Mouse (Mus musculus) embryonic facial prominence, embryonic 11.5 days (tissue): ENCODE measurements around the gene Hist2h2ab. TPM values are rescaled to one million over a fixed set of nuclear protein-coding genes. Genes with fewer than 3 reads are reported as not detected.

ENCODE experiments used
- ATAC-seq: fragments of 200-750 bp; cut with Nextera tagmentation; replicated peaks from 2 replicates; pipeline ENCODE4 v1.8.0; 2017; ENCODE audit warnings: low read depth; ENCODE audit not compliant: insufficient number of reproducible peaks, low FRiP score, low TSS enrichment
- DNase-seq: peaks from one replicate; pipeline ENCODE4 v3.0.0-alpha.2; 2015; ENCODE audit warnings: low spot score
- H3K27ac ChIP-seq: fragments of 300-500 bp; sonication (generic); replicated peaks from 2 replicates; pipeline ENCODE4 v1.5.1; 2014; ENCODE audit warnings: mild to moderate bottlenecking, low read depth, low read length, control low read depth
- H3K27me3 ChIP-seq: fragments of 300-500 bp; sonication (generic); 2 replicates; pipeline ENCODE4 v1.6.1; 2014; ENCODE audit warnings: mild to moderate bottlenecking, low read length, moderate library complexity, mixed read lengths; ENCODE audit not compliant: control insufficient read depth, insufficient read depth
- H3K36me3 ChIP-seq: fragments of 300-500 bp; sonication (generic); replicated peaks from 2 replicates; pipeline ENCODE4 v1.6.1; 2014; ENCODE audit warnings: low read depth, mild to moderate bottlenecking, low read length, moderate library complexity, mixed read lengths; ENCODE audit not compliant: control insufficient read depth, insufficient read depth
- H3K4me1 ChIP-seq: fragments of 300-500 bp; sonication (generic); 2 replicates; pipeline ENCODE4 v1.6.1; 2014; ENCODE audit warnings: low read length, mixed read lengths; ENCODE audit not compliant: control insufficient read depth, insufficient read depth
- H3K4me2 ChIP-seq: fragments of 300-500 bp; sonication (generic); 2 replicates; pipeline ENCODE4 v1.6.1; 2014; ENCODE audit warnings: low read depth, mild to moderate bottlenecking, control low read depth, low read length, moderate library complexity
- H3K4me3 ChIP-seq: fragments of 300-500 bp; sonication (generic); 2 replicates; pipeline ENCODE4 v1.5.1; 2014; ENCODE audit warnings: low read depth, low read length, control low read depth
- H3K9ac ChIP-seq: fragments of 300-500 bp; sonication (generic); replicated peaks from 2 replicates; pipeline ENCODE4 v1.6.1; 2014; ENCODE audit warnings: mild to moderate bottlenecking, control low read depth, low read length
- H3K9me3 ChIP-seq: fragments of 300-500 bp; sonication (generic); replicated peaks from 2 replicates; pipeline ENCODE4 v1.6.1; 2016; ENCODE audit warnings: mild to moderate bottlenecking, low read length, inconsistent platforms, mixed read lengths; ENCODE audit not compliant: control insufficient read depth
- WGBS: fragments of 180-500 bp; shearing (Covaris S2); extraction: QIAGEN DNeasy Blood & Tissue Kit; methylation state at CpG from one replicate; pipeline ENCODE4 v1.1.7; 2014; 5-methylcytosine and 5-hydroxymethylcytosine counted together
- polyA plus RNA-seq: library from polyadenylated mRNA; unstranded; fragments of >200 nt; fragmentation: Nextera tagmentation; extraction: Ambion mirVana; gene quantifications from 2 replicates; pipeline ENCODE4 v1.2.1, GENCODE M21; 2014

The Hist2h2ab gene
- polyA plus RNA-seq, 1 experiment from 2014 or later: not detected

DNA sequence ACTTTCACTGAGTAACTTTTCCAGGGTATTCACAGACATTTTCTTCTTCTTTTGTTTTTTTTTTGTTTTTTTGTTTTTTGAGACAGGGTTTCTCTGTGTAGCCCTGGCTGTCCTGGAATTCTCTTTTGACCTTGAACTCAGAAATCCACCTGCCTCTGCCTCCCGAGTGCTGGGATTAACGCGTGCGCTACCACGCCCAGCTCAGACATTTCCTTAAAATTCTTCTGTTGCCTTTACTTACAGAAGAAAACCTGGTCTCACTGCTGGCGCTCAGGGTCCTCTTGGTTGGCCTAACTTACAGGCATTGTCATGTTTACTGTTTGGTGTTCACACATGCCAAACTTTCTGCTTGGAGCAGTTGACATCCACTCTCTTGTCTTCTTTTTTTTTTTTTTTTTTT lies 44.4 kb upstream of the Hist2h2ab start:
- Histone ChIP-seq H3K4me3 (no peak overlapping the region), H3K4me2 (no peak overlapping the region), H3K27ac (no peak overlapping the region), H3K9me3 (no peaks in the 10 kb centered on the region), H3K27me3 (no peaks in the 10 kb centered on the region), H3K4me1 (no peaks in the 10 kb centered on the region), H3K9ac (no peak overlapping the region), H3K36me3 (peaks cover 2% of the 10 kb centered on the region; the same call in 1 of the 2 replicates)
- ATAC-seq (no peak), DNase-seq (no peak)
- WGBS: 93% methylated on average over 6 of the region's 6 CpGs

DNA sequence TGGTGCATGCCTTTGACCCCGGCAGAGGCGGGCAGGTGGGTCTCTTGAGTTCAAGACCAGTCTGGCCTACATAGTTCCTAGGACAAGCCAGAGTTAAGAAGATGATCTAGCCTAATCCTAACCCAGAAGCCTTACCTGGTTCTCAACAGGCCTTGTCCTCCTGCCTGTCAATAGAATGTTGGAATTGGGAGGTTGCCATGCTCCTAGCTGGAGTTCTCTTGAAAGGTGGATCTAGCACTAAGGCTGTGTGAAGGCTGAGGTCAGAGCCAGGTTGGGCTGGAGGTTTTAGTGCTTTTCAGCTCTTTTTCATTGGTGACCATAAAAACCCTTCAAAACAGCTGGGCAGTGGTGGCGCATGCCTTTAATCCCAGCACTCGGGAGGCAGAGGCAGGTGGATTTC lies 41.2 kb upstream of the Hist2h2ab start:
- H3K27me3 ChIP-seq: no peaks in the 10 kb centered on the region; the same call in 1 of the 2 replicates
- no peaks in the 10 kb centered on the region for H3K4me1 ChIP-seq
- H3K4me3 ChIP-seq: no peak overlapping the region
- WGBS: 92% methylated on average over 4 of the region's 4 CpGs
- no peak overlapping the region for H3K9ac ChIP-seq
- H3K27ac ChIP-seq: no peak overlapping the region
- no peaks in the 10 kb centered on the region for H3K9me3 ChIP-seq
- DNase-seq: no peak
- H3K36me3 ChIP-seq: peaks cover 2% of the 10 kb centered on the region; the same call in 1 of the 2 replicates
- ATAC-seq: no peak
- H3K4me2 ChIP-seq: no peak overlapping the region

DNA sequence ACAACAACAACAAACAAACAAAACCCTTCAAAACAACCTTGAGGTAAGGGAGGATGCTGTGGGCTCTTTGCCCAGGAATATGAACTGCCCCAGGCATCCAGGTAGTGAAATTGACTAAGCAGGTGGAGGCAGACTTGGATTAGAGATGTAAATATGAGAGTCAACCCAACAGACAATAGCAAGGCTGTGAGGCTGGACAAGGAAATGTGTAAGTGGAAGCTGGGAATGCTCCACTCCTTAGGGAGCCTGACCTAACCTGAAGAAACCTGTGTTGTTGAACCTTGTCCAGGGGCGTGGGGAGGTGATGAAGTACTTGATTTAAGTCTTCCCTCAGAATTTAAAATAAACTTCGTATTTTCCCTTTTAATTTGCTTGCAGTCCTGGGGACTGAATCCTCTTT lies 40.8 kb upstream of the Hist2h2ab start:
- 91% methylated on average over 2 of the region's 2 CpGs for WGBS
- Histone ChIP-seq H3K4me2 (no peak overlapping the region), H3K4me1 (no peaks in the 10 kb centered on the region), H3K27me3 (no peaks in the 10 kb centered on the region; the same call in 1 of the 2 replicates), H3K9me3 (no peaks in the 10 kb centered on the region), H3K27ac (no peak overlapping the region), H3K36me3 (peaks cover 2% of the 10 kb centered on the region; the same call in 1 of the 2 replicates), H3K9ac (no peak overlapping the region), H3K4me3 (no peak overlapping the region)
- DNase-seq (no peak), ATAC-seq (no peak)

GRCm38 (mm10) chr3:96179531-96179930 lies 40.1 kb upstream of the Hist2h2ab start:
- ATAC-seq (no peak), DNase-seq (no peak)
- no peak overlapping the region for H3K9ac ChIP-seq
- H3K4me3 ChIP-seq: no peak overlapping the region
- peaks cover 2% of the 10 kb centered on the region; the same call in 1 of the 2 replicates for H3K36me3 ChIP-seq
- no peaks in the 10 kb centered on the region for H3K9me3 ChIP-seq
- no peak overlapping the region for H3K4me2 ChIP-seq
- WGBS: 80% methylated on average over 4 of the region's 4 CpGs
- H3K27ac ChIP-seq: no peak overlapping the region
- H3K4me1 ChIP-seq: no peaks in the 10 kb centered on the region
- no peaks in the 10 kb centered on the region; the same call in 1 of the 2 replicates for H3K27me3 ChIP-seq

DNA sequence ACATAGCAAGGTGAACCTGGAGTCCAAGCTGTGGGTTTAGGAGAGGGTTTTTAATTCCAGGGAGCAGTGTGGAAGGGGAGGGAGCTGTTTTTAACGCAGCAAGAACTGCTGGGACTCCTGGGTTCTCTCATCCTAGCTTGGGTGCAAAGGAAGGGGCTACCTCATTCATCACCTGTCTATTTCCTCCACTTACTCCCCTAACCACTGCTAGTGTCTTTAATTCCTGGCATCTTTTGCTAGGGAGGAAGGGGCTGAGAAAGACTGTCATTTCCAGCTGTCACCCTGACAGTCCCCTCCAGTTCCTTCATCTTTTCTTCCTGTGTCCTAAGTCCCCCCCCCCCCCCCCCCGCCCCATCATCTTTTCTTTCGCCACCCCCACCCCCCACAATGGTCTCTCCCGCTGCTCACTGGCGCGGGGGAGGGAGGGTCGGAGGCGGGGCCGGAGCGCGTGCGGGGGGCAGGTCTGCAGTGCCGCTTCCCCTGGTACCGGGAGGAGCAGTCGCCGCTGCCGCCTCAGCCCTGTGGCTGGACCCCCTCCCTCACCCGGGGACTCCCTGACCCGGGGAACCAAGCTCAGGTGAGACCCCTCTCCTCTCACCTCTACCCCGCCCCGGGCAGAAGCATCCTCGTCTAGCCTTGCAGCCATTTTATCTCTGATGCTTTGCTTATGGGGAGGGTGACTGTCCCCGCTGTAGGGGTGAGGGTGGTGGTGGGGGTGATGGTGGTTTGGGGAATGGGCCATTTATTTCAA lies 38.8 kb upstream of the Hist2h2ab start, which contains the start of gene Sv2a:
Gene Sv2a (plus strand): TSS at position 425 of the 751 bp plus-strand sequence.
- Histone ChIP-seq H3K27ac (no peak within 1 kb of the TSS), H3K9ac (peak within 1 kb of the TSS; percentile 71), H3K4me3 (peak within 1 kb of the TSS; percentile 51), H3K4me2 (peak within 1 kb of the TSS; percentile 90), H3K27me3 (no peaks in the 10 kb centered on the region; the same call in 1 of the 2 replicates), H3K9me3 (no peaks in the 10 kb centered on the region), H3K4me1 (no peaks in the 10 kb centered on the region), H3K36me3 (peaks cover 2% of the 10 kb centered on the region; the same call in 1 of the 2 replicates)
- ATAC-seq: peak; percentile 44; the same call in 1 of the 2 replicates
- peak; percentile 41 for DNase-seq
- 1% methylated on average over 11 of the region's 23 CpGs for WGBS

DNA sequence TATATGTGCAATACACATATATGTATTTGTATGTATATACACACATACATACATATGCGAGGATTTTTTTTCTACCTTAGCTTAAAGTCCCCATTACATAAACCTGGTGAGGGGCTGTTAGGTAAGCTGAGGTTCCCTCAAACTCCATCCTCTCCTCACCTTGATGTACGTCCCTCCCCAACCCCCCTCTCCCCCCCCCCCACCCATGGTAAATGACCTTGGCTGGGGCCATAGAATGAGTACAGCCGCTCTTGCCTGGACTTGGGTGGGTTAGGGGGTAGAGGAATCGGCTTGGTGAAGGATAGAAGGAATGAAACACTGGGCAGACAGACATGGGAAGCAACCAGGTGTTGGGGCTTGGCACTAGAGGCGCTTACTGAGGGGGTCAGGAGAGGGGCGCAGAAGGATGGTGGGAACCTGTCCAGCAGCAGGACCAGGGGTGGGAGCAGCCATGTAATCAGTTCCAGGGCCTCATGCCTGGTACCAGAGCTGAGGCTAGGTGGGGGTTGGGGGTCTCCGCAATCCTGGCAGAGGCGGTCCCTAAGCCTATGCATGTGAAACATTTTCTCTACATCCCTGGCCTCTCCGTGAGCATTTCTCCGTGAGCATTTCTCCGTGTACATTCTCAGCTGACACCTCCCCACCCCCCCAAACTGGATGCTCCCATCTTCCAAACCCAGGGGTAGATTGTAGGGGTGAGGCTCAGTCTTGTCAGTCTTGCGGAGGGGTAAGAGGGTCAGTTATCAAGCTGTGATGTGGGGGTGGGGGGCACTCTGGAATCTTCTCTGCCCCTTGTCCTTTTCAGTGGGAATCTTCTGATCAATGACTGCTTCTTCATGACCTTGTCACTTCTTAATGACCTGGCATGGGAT lies 37.9 kb upstream of the Hist2h2ab start:
- DNase-seq (no peak), ATAC-seq (peak; percentile 72; the same call in 1 of the 2 replicates)
- Histone ChIP-seq H3K27ac (no peak overlapping the region), H3K9ac (peak overlapping the region; percentile 11; the same call in 1 of the 2 replicates), H3K27me3 (no peaks in the 10 kb centered on the region; the same call in 1 of the 2 replicates), H3K4me1 (no peaks in the 10 kb centered on the region), H3K4me3 (peak overlapping the region; percentile 51), H3K36me3 (no peaks in the 10 kb centered on the region; the same call in 1 of the 2 replicates), H3K4me2 (peak overlapping the region; percentile 90), H3K9me3 (no peaks in the 10 kb centered on the region)
- WGBS: 37% methylated on average over 12 of the region's 12 CpGs

- H3K36me3 ChIP-seq: no peaks in the 10 kb centered on the region; the same call in 1 of the 2 replicates
- DNase-seq: no peak
- H3K9ac ChIP-seq: 0 out of 2 replicates have a peak overlapping the region, but pooled peaks have one; percentile 11
- H3K27ac ChIP-seq: no peak overlapping the region
- no peaks in the 10 kb centered on the region for H3K9me3 ChIP-seq
- no peak overlapping the region for H3K4me2 ChIP-seq
- H3K4me3 ChIP-seq: no peak overlapping the region
- H3K27me3 ChIP-seq: no peaks in the 10 kb centered on the region; the same call in 1 of the 2 replicates
- WGBS: 20% methylated on average over 4 of the region's 4 CpGs
- no peaks in the 10 kb centered on the region for H3K4me1 ChIP-seq
- no peak for ATAC-seq
Measured at GRCm38 (mm10) chr3:96182382-96182776, 37.3 kb upstream of the Hist2h2ab start.
